Comparison of ENCODE assay signal across 8 mouse cellular contexts in genomic region chr4:93334636-93335117, GRCm38 (mm10). TPM values are rescaled to one million over a fixed set of nuclear protein-coding genes. Genes with fewer than 3 reads are reported as not detected.
DNase-seq lines count a peak whose midpoint lies in the region; ATAC-seq and TF ChIP-seq lines count a peak whose summit lies in the region.

No protein-coding gene starts in this region.

- peak overlapping the region; percentile 89 for H3K9ac ChIP-seq in MEL (ENCODE audit: control insufficient read depth, low read depth, low read length, poor library complexity, severe bottlenecking)
- H3K9ac ChIP-seq in forebrain, embryonic 16.5 days (replicated peaks; ENCODE audit: low read depth, low read length), result peak overlapping the region; percentile 96

- peak overlapping the region; percentile 59 to 97 for H3K4me3 ChIP-seq in MEL (ENCODE audit: control insufficient read depth in 1 of 2, insufficient read depth in 1 of 2, low read depth in 2 of 2, low read length in 2 of 2)
- peak overlapping the region; percentile 84 for H3K4me3 ChIP-seq in forebrain, embryonic 16.5 days (replicated peaks; ENCODE audit: low read length)
- H3K4me3 ChIP-seq in layer of hippocampus, adult 2 months, result peak overlapping the region; percentile 86
- peak overlapping the region; percentile 70 for H3K4me3 ChIP-seq in lung, adult 2 months (replicated peaks; ENCODE audit: extremely low read depth, low read depth, low read length)
- peak overlapping the region; percentile 95 for H3K4me3 ChIP-seq in thymus, adult 2 months (ENCODE audit: control insufficient read depth, insufficient read depth, low read length)

- intact Hi-C loops in heart, postnatal 36 days (cut with DNase I), result no loop called here

- DNase-seq in MEL (ENCODE audit: low read depth, low spot score), result peak; percentile 92
- peak; percentile 83 to 84 for DNase-seq in cerebellum, adult 18-20 months
- peak; percentile 88 for DNase-seq in heart, postnatal 36 days
- peak; percentile 60 to 61 for DNase-seq in layer of hippocampus, adult 2 months (ENCODE audit: low spot score in 2 of 2)
- peak; percentile 86 for DNase-seq in lung, adult 2 months
- DNase-seq in thymus, adult 2 months, result peak; percentile 80

- peaks cover 0 to 18% of the 10 kb centered on the region in 2 experiments; a peak in 2 of 4 replicates for H3K36me3 ChIP-seq in MEL (ENCODE audit: control insufficient read depth in 1 of 2, insufficient read depth in 2 of 2, low read length in 2 of 2)
- H3K36me3 ChIP-seq in forebrain, embryonic 16.5 days (ENCODE audit: control insufficient read depth, insufficient read depth), result no peaks in the 10 kb centered on the region
- no peaks in the 10 kb centered on the region for H3K36me3 ChIP-seq in thymus, adult 2 months (ENCODE audit: control insufficient read depth, insufficient read depth, low read length)

- TF ChIP-seq RAD21 in MEL (IDR thresholded peaks at IDR 0.05; ENCODE audit: low read depth, low read length), result no peak

- WGBS in forebrain, embryonic 16.5 days, result under 1% methylated on average over 48 of the region's 49 CpGs
- WGBS in lung, adult 2 months, result 2% methylated on average over 49 of the region's 49 CpGs
- WGBS in thymus, adult 2 months, result 2% methylated on average over 48 of the region's 49 CpGs

- peak; percentile 49 to 84; a peak in 3 of 4 replicates for TF ChIP-seq POLR2A in MEL (IDR thresholded peaks at IDR 0.05; ENCODE audit: control insufficient read depth in 1 of 2, insufficient read depth in 1 of 2, low read depth in 1 of 2, low read length in 2 of 2, poor library complexity in 1 of 2)
- TF ChIP-seq POLR2A in lung, adult 2 months (IDR thresholded peaks at IDR 0.05; ENCODE audit: borderline replicate concordance, extremely low read depth, low read depth, low read length), result peak; percentile 67; the same call in 1 of the 2 replicates
- TF ChIP-seq POLR2A in thymus, adult 2 months (IDR thresholded peaks at IDR 0.05; ENCODE audit: control insufficient read depth, extremely low read depth, insufficient read depth, low read length, poor library complexity), result no peak

- peaks cover 0 to 15% of the 10 kb centered on the region in 2 experiments; a peak in 2 of 4 replicates for H3K4me1 ChIP-seq in MEL (ENCODE audit: control insufficient read depth in 1 of 2, insufficient read depth in 2 of 2, low read length in 2 of 2)
- H3K4me1 ChIP-seq in forebrain, embryonic 16.5 days (replicated peaks; ENCODE audit: control insufficient read depth, insufficient read depth, low read length), result peaks cover 7% of the 10 kb centered on the region
- H3K4me1 ChIP-seq in lung, adult 2 months (ENCODE audit: control insufficient read depth, insufficient read depth, low read length), result no peaks in the 10 kb centered on the region
- H3K4me1 ChIP-seq in thymus, adult 2 months (replicated peaks; ENCODE audit: control insufficient read depth, insufficient read depth, low read length), result peaks cover 4% of the 10 kb centered on the region

- H3K4me2 ChIP-seq in forebrain, embryonic 16.5 days (ENCODE audit: low read length), result peak overlapping the region; percentile 91

- H3K9me3 ChIP-seq in MEL (replicated peaks; ENCODE audit: insufficient read depth, low read length), result no peaks in the 10 kb centered on the region
- no peaks in the 10 kb centered on the region for H3K9me3 ChIP-seq in forebrain, embryonic 16.5 days (ENCODE audit: control insufficient read depth, low read length)

- no peak for TF ChIP-seq EP300 in MEL (IDR thresholded peaks at IDR 0.05; ENCODE audit: low read depth in 1 of 2, low read length in 2 of 2)

- H3K79me2 ChIP-seq in MEL (ENCODE audit: control insufficient read depth, insufficient read depth, low read length, poor library complexity), result peaks cover 9% of the 10 kb centered on the region; the same call in 1 of the 2 replicates

- H3K27me3 ChIP-seq in MEL (ENCODE audit: control insufficient read depth in 1 of 2, insufficient read depth in 2 of 2, low read length in 2 of 2), result no peaks in the 10 kb centered on the region
- no peaks in the 10 kb centered on the region for H3K27me3 ChIP-seq in forebrain, embryonic 16.5 days (replicated peaks; ENCODE audit: control insufficient read depth, insufficient read depth, low read length)
- no peaks in the 10 kb centered on the region for H3K27me3 ChIP-seq in thymus, adult 2 months (ENCODE audit: control insufficient read depth, insufficient read depth, low read length)

- TF ChIP-seq CTCF in MEL (IDR thresholded peaks at IDR 0.05 in 2 of 3, conservative IDR thresholded peaks at IDR 0.05 in 1 of 3; ENCODE audit: control insufficient read depth in 1 of 3, insufficient read depth in 1 of 3, low read depth in 2 of 3, low read length in 3 of 3, poor library complexity in 1 of 3, severe bottlenecking in 1 of 3), result no peak
- no peak for TF ChIP-seq CTCF in layer of hippocampus, adult 2 months (conservative IDR thresholded peaks at IDR 0.05)
- no peak for TF ChIP-seq CTCF in lung, adult 2 months (IDR thresholded peaks at IDR 0.05; ENCODE audit: insufficient read depth, low read length)
- no peak for TF ChIP-seq CTCF in thymus, adult 2 months (IDR thresholded peaks at IDR 0.05; ENCODE audit: borderline replicate concordance, control insufficient read depth, extremely low read depth, insufficient read depth, low read length, poor library complexity)

- ATAC-seq in forebrain, embryonic 16.5 days, result peak; percentile 82
- peak; percentile 98 for ATAC-seq in neutrophil, adult 5-6 weeks (ENCODE audit: extremely low read depth, insufficient number of reproducible peaks, low FRiP score, poor library complexity, severe bottlenecking)

- H3K27ac ChIP-seq in MEL (ENCODE audit: control insufficient read depth, low read depth, low read length), result peak overlapping the region; percentile 99
- peak overlapping the region; percentile 91 for H3K27ac ChIP-seq in forebrain, embryonic 16.5 days (ENCODE audit: low read length)
- peak overlapping the region; percentile 94 for H3K27ac ChIP-seq in layer of hippocampus, adult 2 months
- no peak overlapping the region for H3K27ac ChIP-seq in thymus, adult 2 months (ENCODE audit: control insufficient read depth, insufficient read depth, low read length)

TF ChIP-seq in MEL, 35 proteins besides CTCF, POLR2A, EP300 and RAD21:
- TF ChIP-seq ETS1 (IDR thresholded peaks at IDR 0.05; ENCODE audit: low read depth, low read length) (0 out of 2 replicates have a peak, but pooled peaks have one; percentile 14), NRF1 (IDR thresholded peaks at IDR 0.05; ENCODE audit: insufficient read depth, low read depth, low read length, poor library complexity, severe bottlenecking) (0 out of 2 replicates have a peak, but pooled peaks have one; percentile 42), BHLHE40 (IDR thresholded peaks at IDR 0.05; ENCODE audit: borderline replicate concordance, low read depth, low read length) (no peak), ZC3H11A (IDR thresholded peaks at IDR 0.05; ENCODE audit: low read depth, low read length) (no peak), ELF1 (IDR thresholded peaks at IDR 0.05; ENCODE audit: low read depth, low read length) (peak; percentile 88), RCOR1 (IDR thresholded peaks at IDR 0.05; ENCODE audit: low read depth, low read length) (no peak), GATA1 (IDR thresholded peaks at IDR 0.05; ENCODE audit: low read depth, low read length) (no peak), CHD2 (IDR thresholded peaks at IDR 0.05; ENCODE audit: low read length) (no peak), UBTF (IDR thresholded peaks at IDR 0.05; ENCODE audit: borderline replicate concordance, insufficient read depth, low read depth, low read length) (no peak), NELFE (IDR thresholded peaks at IDR 0.05; ENCODE audit: low read depth, low read length) (peak; percentile 79), TCF12 (IDR thresholded peaks at IDR 0.05; ENCODE audit: low read depth, low read length) (no peak), TBP (IDR thresholded peaks at IDR 0.05; ENCODE audit: low read depth, low read length) (0 out of 2 replicates have a peak, but pooled peaks have one; percentile 38), MXI1 (IDR thresholded peaks at IDR 0.05; ENCODE audit: low read depth, low read length) (no peak)

RNA-seq across cellular contexts. Expression of gene Tusc1, which starts 0.6 kb away (rescaled TPM):
- total RNA-seq in MEL (2012; rRNA removed), result 3.4 and 4.8 TPM in 2 replicates
- polyA plus RNA-seq in MEL (2012; ENCODE audit: insufficient read depth in 1 of 2, insufficient read length in 2 of 2, low read depth in 1 of 2, low replicate concordance in 2 of 2, missing spikeins in 1 of 2), result 1 to 10 TPM in 1 of 2 experiments, not detected in 1; 9.5 TPM
- polyA plus RNA-seq in forebrain, embryonic 16.5 days (2015; fragmentation: Nextera tagmentation; extraction: Ambion mirVana), result 3.6 and 5.0 TPM in 2 replicates
- total RNA-seq in heart, postnatal 36 days (2021), result 1 to 10 TPM; 3.8 to 4.4 TPM
- total RNA-seq in layer of hippocampus, adult 2 months (2021), result 10 to 100 TPM; 11.4 to 11.5 TPM
- polyA plus RNA-seq in lung, adult 2 months (2012; rRNA removed), result 5.5 and 9.1 TPM in 2 replicates
- 0.37 and 0.81 TPM in 2 replicates for total RNA-seq in neutrophil, adult 5-6 weeks (2017)
- 5.6 and 7.6 TPM in 2 replicates for polyA plus RNA-seq in thymus, adult 2 months (2012; rRNA removed)
